Mouse (Mus musculus): ENCODE measurements around the gene Tmem222. TPM values are rescaled to one million over a fixed set of nuclear protein-coding genes. Genes with fewer than 3 reads are reported as not detected.

The Tmem222 gene
- polyA plus RNA-seq, 1 experiment from 2014 or later, result 57.1 TPM

DNA sequence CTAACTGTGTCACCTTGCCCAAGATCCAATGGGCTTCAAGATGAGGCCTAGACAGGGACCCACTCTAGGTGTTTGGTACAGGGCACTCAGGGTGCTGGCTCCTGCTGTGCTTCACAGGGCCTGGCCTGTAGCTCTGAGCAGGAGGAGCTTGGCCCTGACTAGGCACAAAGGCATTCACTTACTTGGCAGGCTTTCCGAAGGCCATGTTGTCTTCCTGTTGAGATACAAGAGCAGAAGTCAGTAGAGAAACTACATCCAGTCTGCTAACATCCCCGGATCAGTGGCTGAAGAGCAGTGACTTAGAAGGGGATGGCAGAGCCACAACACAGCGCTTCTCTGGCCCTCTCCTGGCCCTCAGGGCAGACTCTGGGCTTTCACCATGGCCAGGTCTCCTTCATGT is 8.0 kb downstream of the Tmem222 start:
- Histone ChIP-seq H3K9me3 (ENCODE audit: control insufficient read depth, low read length) (no peaks in the 10 kb centered on the region), H3K27ac (replicated peaks in 1 of 2; ENCODE audit: control insufficient read depth in 1 of 2, insufficient read depth in 1 of 2, low read depth in 2 of 2, low read length in 2 of 2) (peak overlapping the region; percentile 29 to 37; a peak in 1 of 4 replicates), H3K4me1 (ENCODE audit: control insufficient read depth in 2 of 2, insufficient read depth in 2 of 2, low read length in 2 of 2) (no peaks in the 10 kb centered on the region; a peak in 1 of 4 replicates), H3K4me2 (ENCODE audit: low read length) (no peak overlapping the region), H3K27me3 (ENCODE audit: control insufficient read depth, insufficient read depth, low read length) (no peaks in the 10 kb centered on the region), H3K9ac (ENCODE audit: low read length) (no peak overlapping the region), H3K36me3 (ENCODE audit: control insufficient read depth, insufficient read depth, low read length) (peaks cover 65% of the 10 kb centered on the region), H3K4me3 (ENCODE audit: control insufficient read depth in 1 of 2, insufficient read depth in 1 of 2, low read depth in 1 of 2, low read length in 2 of 2) (no peak overlapping the region)
- WGBS, result 80% methylated on average over 3 of the region's 3 CpGs
- no peak for ATAC-seq (ENCODE audit: insufficient number of reproducible peaks, insufficient read depth, low FRiP score, low read depth)

DNA sequence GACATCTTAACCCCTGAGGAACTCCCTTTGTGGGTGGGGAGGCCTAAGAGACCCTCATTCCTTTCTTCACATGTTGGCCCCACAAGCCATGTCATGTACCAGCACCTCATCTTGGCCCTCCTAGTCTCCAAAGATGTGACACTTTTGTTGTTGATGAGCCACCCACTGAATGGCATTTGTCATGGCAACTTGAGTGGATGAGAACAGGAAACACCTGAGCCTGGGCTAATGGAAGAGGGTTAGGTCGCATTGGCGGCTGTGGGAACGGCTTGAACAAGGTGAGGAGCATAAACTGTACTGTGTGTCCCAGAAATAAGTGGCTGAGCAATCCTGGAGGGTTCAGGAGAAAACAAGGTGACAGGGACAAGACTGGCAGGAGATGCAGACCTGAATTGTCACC is 8.7 kb downstream of the Tmem222 start:
- Histone ChIP-seq H3K4me3 (ENCODE audit: control insufficient read depth in 1 of 2, insufficient read depth in 1 of 2, low read depth in 1 of 2, low read length in 2 of 2) (no peak overlapping the region), H3K9me3 (ENCODE audit: control insufficient read depth, low read length) (no peaks in the 10 kb centered on the region), H3K27me3 (ENCODE audit: control insufficient read depth, insufficient read depth, low read length) (no peaks in the 10 kb centered on the region), H3K4me1 (ENCODE audit: control insufficient read depth in 2 of 2, insufficient read depth in 2 of 2, low read length in 2 of 2) (no peaks in the 10 kb centered on the region; a peak in 1 of 4 replicates), H3K36me3 (ENCODE audit: control insufficient read depth, insufficient read depth, low read length) (peaks cover 62% of the 10 kb centered on the region), H3K9ac (ENCODE audit: low read length) (no peak overlapping the region), H3K27ac (replicated peaks in 1 of 2; ENCODE audit: control insufficient read depth in 1 of 2, insufficient read depth in 1 of 2, low read depth in 2 of 2, low read length in 2 of 2) (no peak overlapping the region), H3K4me2 (ENCODE audit: low read length) (no peak overlapping the region)
- 91% methylated on average over 3 of the region's 3 CpGs for WGBS
- no peak for ATAC-seq (ENCODE audit: insufficient number of reproducible peaks, insufficient read depth, low FRiP score, low read depth)

DNA sequence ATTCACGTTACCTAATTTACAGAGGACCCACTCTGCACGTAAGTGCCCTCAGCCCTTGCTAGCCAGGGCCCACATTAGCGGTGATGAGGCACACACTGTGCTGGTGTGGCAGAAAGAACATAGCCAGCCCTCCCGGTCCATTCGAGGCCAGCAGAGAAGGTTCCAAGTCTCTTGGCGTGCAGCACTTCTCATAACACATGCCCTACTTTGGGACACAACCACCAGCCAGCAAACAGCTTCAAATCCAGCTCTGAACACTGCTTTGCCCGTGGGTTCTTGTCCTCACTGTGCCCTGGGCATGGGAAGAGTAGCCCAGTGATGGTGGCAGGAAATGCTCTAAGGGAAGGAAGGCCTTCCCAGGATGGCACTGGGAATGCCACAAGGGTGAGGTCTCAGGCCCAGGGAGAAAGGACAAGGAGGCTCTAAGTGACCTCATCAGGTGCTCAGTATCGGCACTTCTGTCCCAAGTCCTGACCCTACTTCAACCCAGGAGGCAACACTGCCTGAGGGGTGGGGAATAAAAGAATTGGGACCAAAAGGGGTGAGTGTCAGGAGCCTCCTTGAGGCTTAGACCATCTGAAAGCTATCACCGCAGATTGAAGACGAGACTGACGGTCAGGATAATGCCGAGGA is 11.2 kb downstream of the Tmem222 start:
- H3K36me3 ChIP-seq (ENCODE audit: control insufficient read depth, insufficient read depth, low read length), result peaks cover 68% of the 10 kb centered on the region
- H3K27me3 ChIP-seq (ENCODE audit: control insufficient read depth, insufficient read depth, low read length), result no peaks in the 10 kb centered on the region
- H3K27ac ChIP-seq (replicated peaks in 1 of 2; ENCODE audit: control insufficient read depth in 1 of 2, insufficient read depth in 1 of 2, low read depth in 2 of 2, low read length in 2 of 2), result no peak overlapping the region
- no peak for ATAC-seq (ENCODE audit: insufficient number of reproducible peaks, insufficient read depth, low FRiP score, low read depth)
- H3K9me3 ChIP-seq (ENCODE audit: control insufficient read depth, low read length), result no peaks in the 10 kb centered on the region
- WGBS, result 92% methylated on average over 12 of the region's 12 CpGs
- H3K4me2 ChIP-seq (ENCODE audit: low read length), result no peak overlapping the region
- H3K4me1 ChIP-seq (ENCODE audit: control insufficient read depth in 2 of 2, insufficient read depth in 2 of 2, low read length in 2 of 2), result no peaks in the 10 kb centered on the region; a peak in 1 of 4 replicates
- H3K4me3 ChIP-seq (ENCODE audit: control insufficient read depth in 1 of 2, insufficient read depth in 1 of 2, low read depth in 1 of 2, low read length in 2 of 2), result no peak overlapping the region
- no peak overlapping the region for H3K9ac ChIP-seq (ENCODE audit: low read length)

DNA sequence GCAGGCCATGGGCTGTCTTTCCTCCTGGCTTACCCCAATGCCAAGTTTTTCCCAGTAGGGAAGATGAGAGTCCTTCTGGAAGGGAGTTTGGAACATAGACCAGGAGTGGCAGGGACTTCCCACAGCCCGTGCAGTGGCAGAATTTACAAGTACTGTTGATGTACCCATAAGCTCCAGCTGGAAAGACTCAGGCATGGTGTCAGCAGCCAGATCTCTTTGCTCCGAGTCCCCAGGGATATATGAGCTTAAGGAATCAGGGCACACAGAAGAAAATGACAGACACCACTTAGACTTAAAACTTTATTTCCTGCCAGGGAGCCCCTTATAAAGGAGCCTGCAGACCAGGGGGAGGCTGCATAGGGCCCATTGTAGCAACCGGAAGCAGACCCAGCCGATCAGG is 11.8 kb downstream of the Tmem222 start:
- no peak for ATAC-seq (ENCODE audit: insufficient number of reproducible peaks, insufficient read depth, low FRiP score, low read depth)
- H3K4me2 ChIP-seq (ENCODE audit: low read length), result no peak overlapping the region
- no peak overlapping the region for H3K27ac ChIP-seq (replicated peaks in 1 of 2; ENCODE audit: control insufficient read depth in 1 of 2, insufficient read depth in 1 of 2, low read depth in 2 of 2, low read length in 2 of 2)
- no peak overlapping the region for H3K4me3 ChIP-seq (ENCODE audit: control insufficient read depth in 1 of 2, insufficient read depth in 1 of 2, low read depth in 1 of 2, low read length in 2 of 2)
- no peaks in the 10 kb centered on the region for H3K9me3 ChIP-seq (ENCODE audit: control insufficient read depth, low read length)
- no peaks in the 10 kb centered on the region; a peak in 1 of 4 replicates for H3K4me1 ChIP-seq (ENCODE audit: control insufficient read depth in 2 of 2, insufficient read depth in 2 of 2, low read length in 2 of 2)
- no peaks in the 10 kb centered on the region for H3K27me3 ChIP-seq (ENCODE audit: control insufficient read depth, insufficient read depth, low read length)
- peaks cover 67% of the 10 kb centered on the region for H3K36me3 ChIP-seq (ENCODE audit: control insufficient read depth, insufficient read depth, low read length)
- WGBS, result 86% methylated on average over 4 of the region's 4 CpGs
- H3K9ac ChIP-seq (ENCODE audit: low read length), result no peak overlapping the region

DNA sequence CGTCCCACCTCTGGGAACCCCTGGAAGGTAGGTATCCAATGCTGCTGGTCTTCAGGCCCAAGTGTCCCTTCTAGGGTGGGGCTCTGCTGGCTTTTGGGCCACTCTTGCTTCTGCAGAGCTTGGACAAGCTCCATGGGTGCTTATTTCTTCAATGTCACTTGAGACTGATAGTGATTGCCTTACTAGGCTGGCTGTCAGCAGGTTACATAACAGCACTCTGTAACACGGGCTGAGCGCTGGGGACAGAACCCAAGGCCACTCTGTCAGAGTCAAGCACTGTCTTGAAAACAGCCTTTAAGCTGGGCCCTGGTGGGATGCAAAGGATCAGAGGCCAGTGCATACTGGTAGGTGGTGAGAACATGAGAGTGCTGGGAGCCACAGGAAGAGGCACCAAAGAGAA is 12.3 kb downstream of the Tmem222 start:
- Histone ChIP-seq H3K4me1 (ENCODE audit: control insufficient read depth in 2 of 2, insufficient read depth in 2 of 2, low read length in 2 of 2) (no peaks in the 10 kb centered on the region; a peak in 1 of 4 replicates), H3K4me3 (ENCODE audit: control insufficient read depth in 1 of 2, insufficient read depth in 1 of 2, low read depth in 1 of 2, low read length in 2 of 2) (no peak overlapping the region), H3K4me2 (ENCODE audit: low read length) (no peak overlapping the region), H3K9ac (ENCODE audit: low read length) (no peak overlapping the region), H3K36me3 (ENCODE audit: control insufficient read depth, insufficient read depth, low read length) (peaks cover 63% of the 10 kb centered on the region), H3K27ac (replicated peaks in 1 of 2; ENCODE audit: control insufficient read depth in 1 of 2, insufficient read depth in 1 of 2, low read depth in 2 of 2, low read length in 2 of 2) (no peak overlapping the region), H3K27me3 (ENCODE audit: control insufficient read depth, insufficient read depth, low read length) (no peaks in the 10 kb centered on the region), H3K9me3 (ENCODE audit: control insufficient read depth, low read length) (no peaks in the 10 kb centered on the region)
- ATAC-seq (ENCODE audit: insufficient number of reproducible peaks, insufficient read depth, low FRiP score, low read depth), result no peak
- WGBS, result 95% methylated on average over 3 of the region's 3 CpGs

DNA sequence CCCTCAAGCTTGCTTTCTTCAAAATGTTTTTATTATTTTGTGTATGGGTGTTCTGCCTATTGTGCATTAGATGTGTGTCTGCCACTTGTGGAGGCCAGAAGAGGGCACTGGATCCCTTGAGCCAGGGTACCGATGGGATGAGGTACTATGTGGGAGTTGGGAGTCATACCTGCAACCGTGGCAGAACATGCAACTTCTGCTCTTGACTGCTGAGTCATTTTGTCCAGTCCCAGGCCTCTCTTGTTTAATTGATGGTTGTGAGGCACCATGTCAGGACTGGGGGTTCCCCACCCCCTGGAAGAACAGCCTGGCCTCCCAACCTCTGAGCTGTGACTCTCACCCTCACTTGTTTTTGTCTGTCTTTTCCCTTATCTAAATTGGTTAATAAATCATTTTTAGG is 13.0 kb downstream of the Tmem222 start:
- Histone ChIP-seq H3K4me2 (ENCODE audit: low read length) (no peak overlapping the region), H3K4me3 (ENCODE audit: control insufficient read depth in 1 of 2, insufficient read depth in 1 of 2, low read depth in 1 of 2, low read length in 2 of 2) (no peak overlapping the region), H3K4me1 (ENCODE audit: control insufficient read depth in 2 of 2, insufficient read depth in 2 of 2, low read length in 2 of 2) (no peaks in the 10 kb centered on the region; a peak in 1 of 4 replicates), H3K9ac (ENCODE audit: low read length) (no peak overlapping the region), H3K27me3 (ENCODE audit: control insufficient read depth, insufficient read depth, low read length) (no peaks in the 10 kb centered on the region), H3K27ac (replicated peaks in 1 of 2; ENCODE audit: control insufficient read depth in 1 of 2, insufficient read depth in 1 of 2, low read depth in 2 of 2, low read length in 2 of 2) (no peak overlapping the region), H3K36me3 (ENCODE audit: control insufficient read depth, insufficient read depth, low read length) (peaks cover 56% of the 10 kb centered on the region), H3K9me3 (ENCODE audit: control insufficient read depth, low read length) (no peaks in the 10 kb centered on the region)
- 97% methylated on average over 2 of the region's 2 CpGs for WGBS
- no peak for ATAC-seq (ENCODE audit: insufficient number of reproducible peaks, insufficient read depth, low FRiP score, low read depth)

DNA sequence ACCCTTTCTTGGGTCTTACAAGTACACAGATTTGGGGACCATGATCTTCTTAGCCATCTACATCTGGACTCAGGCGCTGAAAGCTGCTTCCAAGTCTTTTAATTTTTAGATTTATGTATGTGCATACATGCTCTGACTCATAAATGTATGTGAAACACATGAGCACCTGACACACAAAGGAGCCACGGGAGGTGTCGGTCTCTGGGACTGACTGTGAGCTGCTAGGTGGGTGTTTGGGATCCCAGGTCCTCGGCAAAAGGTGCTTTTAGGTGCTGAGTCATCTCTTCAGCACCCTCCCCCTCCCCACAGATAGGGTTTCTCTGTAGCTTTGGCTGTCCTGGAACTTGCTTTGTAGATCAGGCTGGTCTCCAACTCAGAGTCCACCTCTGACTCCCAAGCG is 13.8 kb downstream of the Tmem222 start:
- no peak overlapping the region for H3K9ac ChIP-seq (ENCODE audit: low read length)
- 0 out of 2 replicates have a peak, but pooled peaks cover 2% of the 10 kb centered on the region for H3K27me3 ChIP-seq (ENCODE audit: control insufficient read depth, insufficient read depth, low read length)
- H3K27ac ChIP-seq (replicated peaks in 1 of 2; ENCODE audit: control insufficient read depth in 1 of 2, insufficient read depth in 1 of 2, low read depth in 2 of 2, low read length in 2 of 2), result no peak overlapping the region
- 91% methylated on average over 5 of the region's 5 CpGs for WGBS
- H3K4me1 ChIP-seq (ENCODE audit: control insufficient read depth in 2 of 2, insufficient read depth in 2 of 2, low read length in 2 of 2), result no peaks in the 10 kb centered on the region
- no peak for ATAC-seq (ENCODE audit: insufficient number of reproducible peaks, insufficient read depth, low FRiP score, low read depth)
- no peak overlapping the region for H3K4me2 ChIP-seq (ENCODE audit: low read length)
- H3K36me3 ChIP-seq (ENCODE audit: control insufficient read depth, insufficient read depth, low read length), result peaks cover 48% of the 10 kb centered on the region
- no peaks in the 10 kb centered on the region for H3K9me3 ChIP-seq (ENCODE audit: control insufficient read depth, low read length)
- H3K4me3 ChIP-seq (ENCODE audit: control insufficient read depth in 1 of 2, insufficient read depth in 1 of 2, low read depth in 1 of 2, low read length in 2 of 2), result no peak overlapping the region

DNA sequence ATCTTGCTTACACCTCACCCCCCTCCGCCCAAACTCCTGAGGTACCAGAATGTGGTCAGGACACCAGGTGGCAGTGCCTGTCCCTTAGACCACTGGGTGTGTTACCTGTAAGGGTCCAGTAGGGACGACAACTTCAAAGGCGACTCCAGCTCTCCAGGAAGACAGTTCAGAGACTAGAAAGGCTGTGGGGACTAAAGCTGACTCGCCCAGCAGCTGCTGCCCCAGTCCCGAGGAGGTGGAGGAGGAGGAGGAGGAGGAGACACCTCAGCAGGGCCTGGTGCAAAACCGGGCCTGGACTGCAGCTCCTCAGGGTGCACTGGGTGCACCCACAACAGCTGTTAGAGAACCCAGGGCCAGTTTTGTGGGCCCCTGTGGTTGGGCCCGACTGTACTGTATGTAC is 14.7 kb downstream of the Tmem222 start, which contains the start of gene Sytl1:
Gene Sytl1, minus strand, starts transcription at position 232 of the 400 bp plus-strand sequence.
- no peak for ATAC-seq (ENCODE audit: insufficient number of reproducible peaks, insufficient read depth, low FRiP score, low read depth)
- WGBS, result 40% methylated on average over 7 of the region's 7 CpGs
- Histone ChIP-seq H3K4me2 (ENCODE audit: low read length) (no peak within 1 kb of the TSS), H3K4me3 (ENCODE audit: control insufficient read depth in 1 of 2, insufficient read depth in 1 of 2, low read depth in 1 of 2, low read length in 2 of 2) (no peak within 1 kb of the TSS), H3K27ac (replicated peaks in 1 of 2; ENCODE audit: control insufficient read depth in 1 of 2, insufficient read depth in 1 of 2, low read depth in 2 of 2, low read length in 2 of 2) (no peak within 1 kb of the TSS), H3K9ac (ENCODE audit: low read length) (no peak within 1 kb of the TSS), H3K27me3 (ENCODE audit: control insufficient read depth, insufficient read depth, low read length) (peaks cover 6% of the 10 kb centered on the region; the same call in 1 of the 2 replicates), H3K9me3 (ENCODE audit: control insufficient read depth, low read length) (no peaks in the 10 kb centered on the region), H3K36me3 (ENCODE audit: control insufficient read depth, insufficient read depth, low read length) (peaks cover 39% of the 10 kb centered on the region), H3K4me1 (ENCODE audit: control insufficient read depth in 2 of 2, insufficient read depth in 2 of 2, low read length in 2 of 2) (no peaks in the 10 kb centered on the region)
